22 mouse cellular contexts compared by ENCODE assay signal in genomic region chr12:106094827-106095226, GRCm38 (mm10).
A peak's percentile ranks its signal among the peaks of the same experiment; 100 is the strongest.
DNase-seq lines count a peak whose midpoint lies in the region; ATAC-seq and TF ChIP-seq lines count a peak whose summit lies in the region.
"Had no signal": no experiment of that assay in that cellular context is flagged by ENCODE, and none has a peak within 500 bp of the region (broad histone marks: within the 10 kb centered on the region; RNA-seq: fewer than 3 reads in every experiment).

No protein-coding gene starts in this region.

- TF ChIP-seq EP300 in lung, postnatal 0 days (IDR thresholded peaks at IDR 0.05) = no peak

- no peak overlapping the region for H3K9ac ChIP-seq in lung, embryonic 15.5 days
- no peak overlapping the region for H3K9ac ChIP-seq in lung, postnatal 0 days (replicated peaks; ENCODE audit: low read depth)
- H3K9ac ChIP-seq in liver, embryonic 13.5 days = no peak overlapping the region
- H3K9ac ChIP-seq: embryonic facial prominence, embryonic 13.5 days; forebrain, embryonic 12.5 days; heart, embryonic 15.5 days; hindbrain, embryonic 13.5 days had no signal

- no peak overlapping the region for H3K4me3 ChIP-seq in lung, embryonic 15.5 days
- H3K4me3 ChIP-seq in lung, postnatal 0 days (ENCODE audit: low read depth, low read length) = no peak overlapping the region
- H3K4me3 ChIP-seq in G1E (ENCODE audit: low read depth, low read length) = peak overlapping the region; percentile 24; the same call in 1 of the 2 replicates
- no peak overlapping the region for H3K4me3 ChIP-seq in liver, embryonic 13.5 days (replicated peaks)
- H3K4me3 ChIP-seq: embryonic facial prominence, embryonic 13.5 days; forebrain, embryonic 12.5 days; heart, embryonic 10.5 days; heart, embryonic 15.5 days; hindbrain, embryonic 13.5 days had no signal

- H3K27me3 ChIP-seq in lung, embryonic 15.5 days = no peaks in the 10 kb centered on the region
- no peaks in the 10 kb centered on the region for H3K27me3 ChIP-seq in lung, postnatal 0 days (replicated peaks; ENCODE audit: insufficient read depth, low read length)
- no peaks in the 10 kb centered on the region for H3K27me3 ChIP-seq in G1E (ENCODE audit: insufficient read depth, low read length)
- no peaks in the 10 kb centered on the region for H3K27me3 ChIP-seq in liver, embryonic 13.5 days
- H3K27me3 ChIP-seq: embryonic facial prominence, embryonic 13.5 days; forebrain, embryonic 12.5 days; heart, embryonic 15.5 days; hindbrain, embryonic 13.5 days had no signal

- no peaks in the 10 kb centered on the region; the same call in 1 of the 2 replicates for H3K9me3 ChIP-seq in lung, embryonic 15.5 days
- H3K9me3 ChIP-seq in lung, postnatal 0 days (ENCODE audit: low read length) = no peaks in the 10 kb centered on the region
- H3K9me3 ChIP-seq in G1E (replicated peaks) = peaks cover 33% of the 10 kb centered on the region
- peaks cover 12% of the 10 kb centered on the region for H3K9me3 ChIP-seq in liver, embryonic 13.5 days (replicated peaks)
- H3K9me3 ChIP-seq: heart, embryonic 10.5 days; heart, embryonic 15.5 days; hindbrain, embryonic 13.5 days had no signal

- TF ChIP-seq CTCF in lung, postnatal 0 days (IDR thresholded peaks at IDR 0.05) = no peak
- TF ChIP-seq CTCF in G1E (IDR thresholded peaks at IDR 0.05; ENCODE audit: low read depth, low read length) = no peak

- ATAC-seq in lung, embryonic 15.5 days (ENCODE audit: borderline replicate concordance, extremely low read depth, low FRiP score, low TSS enrichment) = 0 out of 2 replicates have a peak, but pooled peaks have one; percentile 19
- ATAC-seq in lung, postnatal 0 days = no peak
- ATAC-seq in G1E (ENCODE audit: extremely low read depth, insufficient number of reproducible peaks, low FRiP score, poor library complexity, severe bottlenecking) = no peak
- ATAC-seq in liver, embryonic 13.5 days (ENCODE audit: low read depth) = peak; percentile 69
- ATAC-seq: CD4-positive, CD25-positive, alpha-beta regulatory T cell, adult 4 months; forebrain, embryonic 16.5 days had no signal

- 93% methylated on average over 9 of the region's 9 CpGs for WGBS in lung, embryonic 15.5 days
- 88% methylated on average over 9 of the region's 9 CpGs for WGBS in lung, postnatal 0 days
- 75% methylated on average over 9 of the region's 9 CpGs for WGBS in liver, embryonic 13.5 days (ENCODE audit: insufficient replicate concordance)

- H3K27ac ChIP-seq in lung, embryonic 15.5 days = no peak overlapping the region
- no peak overlapping the region for H3K27ac ChIP-seq in lung, postnatal 0 days (ENCODE audit: low read length)
- H3K27ac ChIP-seq in liver, embryonic 13.5 days = no peak overlapping the region
- H3K27ac ChIP-seq: embryonic facial prominence, embryonic 13.5 days; forebrain, embryonic 12.5 days; heart, embryonic 10.5 days; heart, embryonic 15.5 days; hindbrain, embryonic 13.5 days had no signal

- no peak for DNase-seq in lung, postnatal 0 days (ENCODE audit: low spot score)
- peak; percentile 34 for DNase-seq in 3134 (ENCODE audit: extremely low read depth, insufficient read length, low spot score)
- no peak for DNase-seq in G1E (ENCODE audit: low spot score)
- peak; percentile 25 for DNase-seq in liver, embryonic 13.5 days
- no peak for DNase-seq in embryo, embryonic 11 days
- no peak for DNase-seq in cerebellum, postnatal 14 days
- DNase-seq: adrenal gland, adult 2 months; adrenal gland, postnatal 25 days; B cell, adult 2 months; cerebellum, adult 8-10 months; cerebellum, postnatal 25 days; gastrocnemius, postnatal 10 days; heart, adult 18-20 months; heart, postnatal 14 days had no signal

- no peaks in the 10 kb centered on the region for H3K4me1 ChIP-seq in lung, embryonic 15.5 days
- H3K4me1 ChIP-seq in lung, postnatal 0 days (ENCODE audit: insufficient read depth, low read depth, low read length) = no peaks in the 10 kb centered on the region
- 0 out of 2 replicates have a peak, but pooled peaks cover 2% of the 10 kb centered on the region for H3K4me1 ChIP-seq in G1E (ENCODE audit: insufficient read depth, low read depth, low read length)
- peaks cover 7% of the 10 kb centered on the region; the same call in 1 of the 2 replicates for H3K4me1 ChIP-seq in liver, embryonic 13.5 days (replicated peaks)
- H3K4me1 ChIP-seq: forebrain, embryonic 12.5 days; heart, embryonic 10.5 days; heart, embryonic 15.5 days had no signal

- no peaks in the 10 kb centered on the region for H3K36me3 ChIP-seq in lung, embryonic 15.5 days
- no peaks in the 10 kb centered on the region for H3K36me3 ChIP-seq in lung, postnatal 0 days (ENCODE audit: insufficient read depth, low read length)
- peaks cover 5% of the 10 kb centered on the region for H3K36me3 ChIP-seq in G1E (replicated peaks)
- no peaks in the 10 kb centered on the region for H3K36me3 ChIP-seq in liver, embryonic 13.5 days
- H3K36me3 ChIP-seq: embryonic facial prominence, embryonic 13.5 days; forebrain, embryonic 12.5 days; heart, embryonic 10.5 days; heart, embryonic 15.5 days; hindbrain, embryonic 13.5 days had no signal

- H3K4me2 ChIP-seq in lung, embryonic 15.5 days = no peak overlapping the region
- H3K4me2 ChIP-seq in lung, postnatal 0 days (replicated peaks; ENCODE audit: low read depth, low read length) = no peak overlapping the region
- no peak overlapping the region for H3K4me2 ChIP-seq in liver, embryonic 13.5 days
- H3K4me2 ChIP-seq: embryonic facial prominence, embryonic 13.5 days; forebrain, embryonic 12.5 days; heart, embryonic 15.5 days; hindbrain, embryonic 13.5 days had no signal

Comparison
In these comparisons a context has a peak if more than half of its experiments do, and no peak if none do; other contexts are left out.
1. ATAC-seq: peak in lung, embryonic 15.5 days (single experiment) and liver, embryonic 13.5 days (single experiment); none in lung, postnatal 0 days (single experiment) and G1E (single experiment).
2. DNase-seq: peak in 3134 (single experiment) and liver, embryonic 13.5 days (single experiment); none in lung, postnatal 0 days (single experiment), G1E (single experiment), embryo, embryonic 11 days (single experiment) and cerebellum, postnatal 14 days (0 of 2).